Mouse (Mus musculus): ENCODE measurements around the gene Bean1.

GRCm38 (mm10) chr8:104217601-104218000, 47.4 kb downstream of the Bean1 start:
- TF ChIP-seq POLR2A (IDR thresholded peaks at IDR 0.05; ENCODE audit: borderline replicate concordance, extremely low read depth, insufficient read depth, insufficient read length, poor library complexity, severe bottlenecking) (no peak), CTCF (IDR thresholded peaks at IDR 0.05; ENCODE audit: borderline replicate concordance, extremely low read depth, insufficient read depth, insufficient read length) (no peak)
